Mouse (Mus musculus): ENCODE data around the gene Olfm1. TPM values are rescaled to one million over a fixed set of nuclear protein-coding genes. Genes with fewer than 3 reads are reported as not detected.

The Olfm1 gene
- total and polyA plus RNA-seq, 3 experiments = 0.20 to 1.3 (median 0.34) TPM

DNA sequence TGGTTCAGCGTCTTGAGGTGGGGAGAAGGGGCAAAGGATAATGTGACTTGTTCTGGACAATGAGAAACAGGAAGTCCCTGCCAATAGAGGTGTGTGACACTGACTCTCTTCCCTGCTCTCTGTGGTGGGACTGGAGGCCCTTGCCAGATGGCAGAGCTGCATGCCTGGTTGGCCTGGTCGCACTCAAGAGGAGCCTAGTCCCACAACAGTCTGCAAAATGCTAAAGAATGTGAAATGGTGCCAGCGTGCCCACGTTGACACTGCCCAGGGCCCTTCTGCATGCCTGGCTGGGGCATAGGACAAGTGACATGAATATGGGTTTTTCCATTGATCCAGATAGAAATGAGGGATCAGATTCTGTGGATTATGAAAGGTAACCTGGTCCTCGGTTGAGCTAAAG, 81.2 kb downstream of the Olfm1 start:
- no peak for DNase-seq (ENCODE audit: extremely low read depth)
- dilution Hi-C loops (cut with MboI; ENCODE audit: extremely low pct_ligation_motif_present, extremely low pct_unique_long_range_greater_than_20kb, low sequenced_read_pairs) = no loop called here

DNA sequence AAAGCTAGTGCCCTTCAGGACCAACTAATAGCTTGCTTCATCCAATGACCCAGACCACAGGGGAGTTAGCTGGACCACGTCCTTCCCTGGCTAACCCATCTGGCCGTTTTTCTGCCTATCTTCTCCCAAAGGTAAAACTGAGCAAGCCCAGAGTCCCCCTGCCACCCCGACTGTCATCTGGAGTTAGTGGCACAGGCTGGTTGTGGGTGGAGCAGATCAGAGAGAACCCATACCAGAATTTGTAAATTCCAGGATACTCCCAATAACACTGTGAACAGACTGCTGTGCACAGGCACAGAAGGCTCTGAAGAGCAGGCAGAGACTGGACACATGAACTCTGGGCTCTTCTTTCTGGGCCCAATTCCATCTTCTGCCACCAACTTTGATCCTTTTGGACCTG, 82.6 kb downstream of the Olfm1 start:
- Histone ChIP-seq H3K4me3 (replicated peaks in 1 of 3; ENCODE audit: low read depth in 2 of 3, low read length in 2 of 3, poor library complexity in 1 of 3) (no peak overlapping the region), H3K4me2 (ENCODE audit: insufficient read depth, low read depth, poor library complexity, severe bottlenecking) (no peak overlapping the region), H3K27ac (ENCODE audit: insufficient read depth, low read depth) (no peak overlapping the region), H3K4me1 (ENCODE audit: control insufficient read depth in 1 of 2, insufficient read depth in 2 of 2) (peaks cover 0 to 13% of the 10 kb centered on the region in 2 experiments; a peak in 2 of 4 replicates), H3K36me3 (replicated peaks in 1 of 2; ENCODE audit: control insufficient read depth in 1 of 2, insufficient read depth in 1 of 2, low read length in 1 of 2) (peaks cover 0 to 28% of the 10 kb centered on the region in 2 experiments), H3K9me3 (replicated peaks; ENCODE audit: low read length) (no peaks in the 10 kb centered on the region), H3K79me2 (replicated peaks; ENCODE audit: control insufficient read depth, extremely low read depth, insufficient read depth, poor library complexity, severe bottlenecking) (no peaks in the 10 kb centered on the region), H3K27me3 (replicated peaks) (no peaks in the 10 kb centered on the region), H3K9ac (ENCODE audit: insufficient read depth, low read depth) (no peak overlapping the region)
- in situ Hi-C loops (cut with MboI; ENCODE audit: low pct_ligation_motif_present, low pct_unique_long_range_greater_than_20kb, low sequenced_read_pairs) (no loop called here), dilution Hi-C loops (cut with MboI; ENCODE audit: extremely low pct_ligation_motif_present, extremely low pct_unique_long_range_greater_than_20kb, low sequenced_read_pairs) (no loop called here)
- TF ChIP-seq TBP (conservative IDR thresholded peaks at IDR 0.05; ENCODE audit: low read depth, low read length) (no peak), GABPA (IDR thresholded peaks at IDR 0.05; ENCODE audit: insufficient replicate concordance, low read depth, low read length) (no peak), SMC3 (IDR thresholded peaks at IDR 0.05; ENCODE audit: low read depth, low read length) (no peak), NELFE (IDR thresholded peaks at IDR 0.05; ENCODE audit: low read depth, low read length) (no peak), RAD21 (IDR thresholded peaks at IDR 0.05; ENCODE audit: low read depth, low read length) (no peak), JUN (IDR thresholded peaks at IDR 0.05; ENCODE audit: insufficient read depth, low read depth, low read length) (no peak), EP300 (IDR thresholded peaks at IDR 0.05; ENCODE audit: low read length) (no peak), MAFK (IDR thresholded peaks at IDR 0.05; ENCODE audit: insufficient replicate concordance, low read length) (no peak), RCOR1 (conservative IDR thresholded peaks at IDR 0.05; ENCODE audit: low read depth, low read length) (no peak), PAX5 (IDR thresholded peaks at IDR 0.05; ENCODE audit: low read length) (no peak), POLR2AphosphoS2 (IDR thresholded peaks at IDR 0.05; ENCODE audit: low read depth, low read length) (no peak), MAZ (IDR thresholded peaks at IDR 0.05; ENCODE audit: low read depth, low read length) (no peak), CTCF (conservative IDR thresholded peaks at IDR 0.05 in 1 of 2, IDR thresholded peaks at IDR 0.05 in 1 of 2; ENCODE audit: low read depth in 2 of 2, low read length in 2 of 2) (no peak), MYC (IDR thresholded peaks at IDR 0.05; ENCODE audit: low read depth, low read length) (no peak), CHD1 (IDR thresholded peaks at IDR 0.05; ENCODE audit: low read depth, low read length) (no peak), ZNF384 (IDR thresholded peaks at IDR 0.05; ENCODE audit: low read depth, low read length) (no peak), HCFC1 (IDR thresholded peaks at IDR 0.05; ENCODE audit: low read depth, low read length) (no peak), USF1 (IDR thresholded peaks at IDR 0.05; ENCODE audit: low read depth, low read length) (no peak), MXI1 (IDR thresholded peaks at IDR 0.05; ENCODE audit: low read depth, low read length) (no peak)
- DNase-seq (ENCODE audit: extremely low read depth) = no peak

More for the DNA sequence above, 81.2 kb downstream of the Olfm1 start:
- H3K27me3 ChIP-seq (replicated peaks) = no peaks in the 10 kb centered on the region
- H3K4me1 ChIP-seq (ENCODE audit: control insufficient read depth in 1 of 2, insufficient read depth in 2 of 2) = peaks cover under 1 to 18% of the 10 kb centered on the region in 2 experiments
- no peak for TF ChIP-seq USF1 (IDR thresholded peaks at IDR 0.05; ENCODE audit: low read depth, low read length)
- TF ChIP-seq SIN3A (IDR thresholded peaks at IDR 0.05; ENCODE audit: low read length) = no peak
- TF ChIP-seq JUND (conservative IDR thresholded peaks at IDR 0.05; ENCODE audit: low read depth, low read length) = no peak
- TF ChIP-seq CTCF (conservative IDR thresholded peaks at IDR 0.05 in 1 of 2, IDR thresholded peaks at IDR 0.05 in 1 of 2; ENCODE audit: low read depth in 2 of 2, low read length in 2 of 2) = no peak
- no peak for TF ChIP-seq EP300 (IDR thresholded peaks at IDR 0.05; ENCODE audit: low read length)
- TF ChIP-seq MYC (IDR thresholded peaks at IDR 0.05; ENCODE audit: low read depth, low read length) = no peak
- TF ChIP-seq POLR2AphosphoS2 (IDR thresholded peaks at IDR 0.05; ENCODE audit: low read depth, low read length) = no peak
- no peak for TF ChIP-seq PAX5 (IDR thresholded peaks at IDR 0.05; ENCODE audit: low read length)
- H3K4me2 ChIP-seq (ENCODE audit: insufficient read depth, low read depth, poor library complexity, severe bottlenecking) = no peak overlapping the region
- H3K4me3 ChIP-seq (replicated peaks in 1 of 3; ENCODE audit: low read depth in 2 of 3, low read length in 2 of 3, poor library complexity in 1 of 3) = no peak overlapping the region
- H3K79me2 ChIP-seq (replicated peaks; ENCODE audit: control insufficient read depth, extremely low read depth, insufficient read depth, poor library complexity, severe bottlenecking) = no peaks in the 10 kb centered on the region
- H3K9me3 ChIP-seq (replicated peaks; ENCODE audit: low read length) = no peaks in the 10 kb centered on the region
- peaks cover 0 to 33% of the 10 kb centered on the region in 2 experiments for H3K36me3 ChIP-seq (replicated peaks in 1 of 2; ENCODE audit: control insufficient read depth in 1 of 2, insufficient read depth in 1 of 2, low read length in 1 of 2)
- H3K9ac ChIP-seq (ENCODE audit: insufficient read depth, low read depth) = no peak overlapping the region
- no peak overlapping the region for H3K27ac ChIP-seq (ENCODE audit: insufficient read depth, low read depth)
- in situ Hi-C loops (cut with MboI; ENCODE audit: low pct_ligation_motif_present, low pct_unique_long_range_greater_than_20kb, low sequenced_read_pairs) = no loop called here
